Mouse (Mus musculus): ENCODE data around the gene Bcl6b.

The Bcl6b gene

DNA sequence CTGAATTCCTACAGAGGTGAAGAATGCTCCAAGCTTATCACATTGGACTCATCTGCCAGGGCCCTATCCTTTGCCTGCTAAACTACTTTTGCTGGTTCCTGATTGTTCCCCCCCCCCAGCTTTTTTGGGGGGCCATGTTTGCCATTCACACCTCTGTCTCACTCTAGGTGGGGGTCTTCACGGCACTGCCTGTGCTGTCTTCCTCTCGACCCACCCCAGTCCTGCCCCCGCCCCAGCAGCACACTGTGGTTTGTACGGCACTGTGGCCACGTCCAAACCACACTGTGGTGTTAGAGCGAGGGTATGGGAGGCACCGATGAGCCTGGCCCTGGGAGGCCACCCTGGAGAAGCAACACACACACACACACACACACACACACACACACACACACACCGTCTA, 4.9 kb upstream of the Bcl6b start:
- in situ Hi-C loops (cut with MboI, MseI) = loop anchor here (5.0 to 25.0 kb wide), 2 partner anchors 83 to 1122 kb away; partner anchors contain the start of genes 9130213A22Rik and Hes7

DNA sequence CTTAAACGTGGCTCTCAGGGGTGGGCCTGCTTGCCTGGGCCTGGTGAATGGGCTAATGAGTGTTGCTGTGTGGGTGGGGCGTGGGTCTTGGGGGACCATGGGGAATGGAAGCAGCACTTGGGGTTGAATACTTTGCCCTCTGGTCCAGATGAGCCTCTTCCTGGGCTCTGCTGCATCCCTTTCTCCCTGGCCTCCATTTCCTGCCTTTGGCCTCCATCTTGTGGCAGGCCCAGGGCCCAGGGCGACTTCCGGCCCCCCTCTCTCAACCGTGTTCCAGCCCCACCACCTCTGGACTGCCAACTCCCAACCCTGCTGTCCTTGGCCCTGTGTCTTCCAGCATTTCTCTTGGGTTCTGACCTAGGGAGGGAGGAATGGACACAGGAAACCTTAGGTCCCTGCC, 4.4 kb upstream of the Bcl6b start:
- in situ Hi-C loops (cut with MboI, MseI) = loop anchor here (5.0 to 25.0 kb wide), 2 partner anchors 83 to 1122 kb away; partner anchors contain the start of genes 9130213A22Rik and Hes7

DNA sequence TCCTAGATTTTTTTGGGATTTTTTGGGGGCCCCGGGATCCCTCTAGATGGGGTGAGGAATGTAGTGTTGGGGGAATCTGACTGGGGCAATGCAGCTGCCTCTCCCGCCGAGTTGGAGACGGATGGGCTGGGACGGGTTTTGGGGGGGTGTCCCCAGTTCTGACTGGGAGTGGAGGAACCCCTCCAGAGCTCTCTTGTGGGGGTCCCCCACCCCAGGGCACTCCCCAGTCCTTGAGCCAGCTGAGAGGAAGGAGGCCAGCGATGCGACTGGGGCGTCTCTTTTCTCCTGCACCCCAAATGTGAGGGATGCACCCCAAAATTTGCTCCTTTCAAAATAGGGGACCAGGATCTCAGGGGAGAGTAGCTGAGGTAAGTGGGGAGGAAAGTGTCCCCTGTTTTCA, 3.4 kb upstream of the Bcl6b start:
- in situ Hi-C loops (cut with MboI, MseI) = loop anchor here (5.0 to 25.0 kb wide), 2 partner anchors 84 to 1121 kb away; partner anchors contain the start of genes 9130213A22Rik and Hes7

DNA sequence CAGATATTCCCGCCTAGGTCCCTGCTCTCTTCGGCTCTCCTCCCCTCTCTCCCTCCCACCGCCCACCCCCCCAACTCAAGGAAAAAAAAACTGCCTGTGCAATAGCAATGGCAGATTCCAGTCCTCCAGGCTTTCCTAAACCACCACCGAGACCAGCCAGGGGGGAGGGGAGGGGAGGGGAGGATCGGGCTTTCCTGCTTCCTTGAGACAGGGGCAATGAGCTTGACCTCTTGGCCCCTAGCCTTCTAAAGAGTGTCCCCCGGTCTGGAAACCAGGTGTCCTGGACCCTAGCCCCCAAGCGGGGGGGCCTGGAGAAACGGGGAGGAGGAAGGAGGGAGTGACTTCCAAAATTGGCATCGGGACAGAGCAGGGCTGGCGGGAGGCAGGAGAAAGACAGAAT, 2.9 kb upstream of the Bcl6b start:
- in situ Hi-C loops (cut with MboI, MseI) = loop anchor here (5.0 to 25.0 kb wide), 2 partner anchors 85 to 1120 kb away; partner anchors contain the start of genes 9130213A22Rik and Hes7

DNA sequence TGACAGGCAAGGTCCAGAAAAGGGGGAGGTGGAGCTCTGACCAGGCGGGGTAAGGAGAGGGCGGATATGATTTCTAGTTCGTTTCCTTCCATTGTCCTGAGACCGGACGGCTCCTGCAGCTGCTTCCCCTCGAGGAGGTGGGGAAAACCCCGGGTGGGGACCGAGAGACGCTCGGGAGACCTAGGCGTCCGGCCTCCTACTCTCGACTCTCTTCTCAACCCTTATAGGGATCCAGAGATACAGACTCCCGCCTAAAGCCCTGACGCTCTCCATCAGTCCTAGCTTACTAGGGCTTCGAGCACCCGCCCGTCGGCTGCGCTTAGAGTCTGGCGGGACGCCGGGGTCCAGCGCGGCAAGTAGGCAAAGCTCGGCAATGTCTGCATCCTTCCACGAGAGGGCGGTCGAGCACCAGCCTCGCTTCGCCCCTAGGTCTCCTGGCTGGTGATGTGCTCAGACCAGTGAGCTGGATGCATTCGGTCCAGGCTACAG, 685 bp upstream of the Bcl6b start:
- in situ Hi-C loops (cut with MboI, MseI) = loop anchor here (5.0 to 25.0 kb wide), 2 partner anchors 87 to 1118 kb away; partner anchors contain the start of genes 9130213A22Rik and Hes7

DNA sequence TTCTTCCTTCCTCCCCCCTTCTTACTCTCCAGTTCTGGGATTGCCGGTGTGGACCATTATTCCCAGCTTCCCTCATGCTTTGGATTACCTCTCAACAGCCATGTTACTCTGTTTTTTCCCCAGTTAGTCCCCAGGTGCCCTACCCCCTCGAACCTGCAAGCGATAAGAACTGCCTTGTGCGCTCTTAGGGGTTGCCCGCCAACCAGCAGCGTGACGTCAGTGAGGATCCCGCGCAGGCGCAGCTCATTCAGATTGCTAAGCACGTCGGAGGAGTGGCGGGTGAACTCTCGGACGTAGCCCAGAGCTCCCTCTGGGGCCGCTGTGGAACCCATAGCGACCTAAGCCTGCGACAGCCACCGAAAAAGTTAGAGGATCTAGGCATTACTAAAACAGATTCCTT, 770 bp downstream of the Bcl6b start:
- in situ Hi-C loops (cut with MboI, MseI) = loop anchor here (25.0 kb wide), 1 partner anchor 1117 kb away; the partner anchor contains the start of genes 9130213A22Rik and Hes7

DNA sequence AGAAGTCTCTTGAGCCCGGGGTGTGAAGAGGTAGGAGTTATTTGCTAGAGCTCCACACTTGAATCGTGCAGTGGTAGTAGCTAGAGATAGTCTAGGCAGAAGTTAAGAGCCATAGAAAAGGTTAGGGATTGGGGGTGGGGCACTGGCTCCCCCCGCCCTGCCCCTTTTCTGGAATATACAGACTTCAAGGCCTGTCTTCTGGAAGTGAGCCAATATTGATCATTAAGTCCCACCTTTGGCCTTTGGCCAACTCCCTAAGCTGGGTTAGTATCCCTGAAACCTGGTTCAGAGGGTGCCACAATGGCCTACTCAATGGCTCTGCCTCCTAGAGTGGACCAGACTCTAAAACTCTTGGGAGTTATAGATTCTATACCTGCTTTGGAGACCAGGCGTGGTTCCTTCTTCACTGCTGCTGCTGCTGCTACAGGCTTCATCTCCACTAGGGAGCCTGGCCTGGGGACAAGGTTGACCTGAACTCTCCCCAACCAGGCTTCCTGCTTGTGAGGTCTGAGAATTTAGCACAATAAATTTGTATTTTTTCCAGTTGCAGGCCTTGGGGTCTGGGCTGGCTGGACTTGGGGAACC, 1.8 kb downstream of the Bcl6b start:
- in situ Hi-C loops (cut with MboI, MseI) = loop anchor here (25.0 kb wide), 1 partner anchor 1115 kb away; the partner anchor contains the start of genes 9130213A22Rik and Hes7

DNA sequence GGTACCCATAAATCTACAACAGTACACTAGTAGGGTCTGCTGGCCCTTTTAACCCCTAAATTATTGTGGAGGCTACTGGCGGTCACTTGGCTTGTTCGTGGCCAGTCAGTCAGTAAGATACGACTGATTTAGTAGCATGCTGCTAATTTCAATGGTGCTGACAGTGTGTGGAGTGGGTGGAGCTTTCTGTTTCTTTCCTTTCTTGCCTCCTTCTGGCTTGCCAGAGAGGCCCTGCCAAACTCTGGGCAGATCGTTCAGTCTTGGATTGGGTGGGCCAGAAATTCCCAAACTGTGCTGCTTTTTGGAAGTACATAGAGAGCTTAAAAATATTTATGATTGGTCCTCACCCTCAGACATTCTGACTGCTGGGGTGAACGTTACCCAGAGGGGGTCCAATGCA, 2.5 kb downstream of the Bcl6b start:
- in situ Hi-C loops (cut with MboI, MseI) = loop anchor here (25.0 kb wide), 1 partner anchor 1115 kb away; the partner anchor contains the start of genes 9130213A22Rik and Hes7

DNA sequence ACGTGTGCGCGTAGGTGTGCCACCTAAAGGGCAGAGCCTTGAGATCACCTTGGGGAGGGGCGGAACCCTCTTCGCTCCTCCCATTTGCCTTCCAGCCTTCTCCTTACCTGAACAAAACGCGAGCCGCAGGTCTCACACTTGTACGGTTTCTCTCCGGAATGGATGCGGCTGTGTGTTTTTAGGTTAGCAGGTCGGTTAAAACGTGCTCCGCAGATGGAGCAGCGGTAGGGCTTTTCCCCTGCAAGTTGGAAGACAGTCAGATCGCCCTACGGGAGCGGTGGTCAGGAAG, 3.1 kb downstream of the Bcl6b start:
- in situ Hi-C loops (cut with MboI, MseI) = loop anchor here (25.0 kb wide), 1 partner anchor 1114 kb away; the partner anchor contains the start of genes 9130213A22Rik and Hes7

DNA sequence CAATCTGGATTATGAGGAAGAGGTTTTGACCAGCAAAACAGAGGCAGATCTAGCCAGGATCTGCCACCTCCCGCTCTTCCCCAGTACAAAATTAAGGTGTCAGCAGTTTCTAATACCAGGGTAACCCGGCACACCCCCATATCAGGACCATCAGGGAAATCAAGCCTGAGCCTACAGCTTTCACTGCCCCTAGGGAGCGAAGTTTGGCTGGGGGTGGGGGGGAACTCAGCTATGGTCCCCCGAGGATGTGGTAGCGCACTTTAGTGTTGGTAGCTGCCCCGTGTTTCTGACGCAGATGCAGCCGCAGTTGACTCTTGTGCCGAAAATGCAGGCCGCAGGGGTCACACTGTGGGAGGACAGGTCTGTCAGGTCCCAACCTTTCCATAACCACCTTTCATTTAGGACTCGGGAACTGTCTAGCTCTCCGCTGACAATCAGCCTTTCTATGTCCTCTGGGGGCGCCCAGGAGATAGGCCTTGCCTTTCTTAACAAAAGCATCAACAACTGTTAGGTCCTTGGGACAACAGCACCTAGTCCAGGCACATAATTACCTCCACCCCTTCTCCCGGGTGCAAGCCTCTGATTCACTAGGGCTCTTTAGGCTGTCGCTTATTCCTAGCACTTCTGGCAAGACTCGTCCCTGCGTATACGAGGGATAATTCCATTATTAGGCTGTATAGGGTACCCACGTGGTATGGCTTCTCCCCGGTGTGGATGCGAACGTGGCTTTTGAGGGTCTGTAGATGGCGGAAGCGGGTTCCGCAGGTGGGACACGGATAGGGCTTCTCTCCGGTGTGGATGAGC, 3.6 kb downstream of the Bcl6b start:
- in situ Hi-C loops (cut with MboI, MseI) = loop anchor here (25.0 kb wide), 1 partner anchor 1114 kb away; the partner anchor contains the start of genes 9130213A22Rik and Hes7

DNA sequence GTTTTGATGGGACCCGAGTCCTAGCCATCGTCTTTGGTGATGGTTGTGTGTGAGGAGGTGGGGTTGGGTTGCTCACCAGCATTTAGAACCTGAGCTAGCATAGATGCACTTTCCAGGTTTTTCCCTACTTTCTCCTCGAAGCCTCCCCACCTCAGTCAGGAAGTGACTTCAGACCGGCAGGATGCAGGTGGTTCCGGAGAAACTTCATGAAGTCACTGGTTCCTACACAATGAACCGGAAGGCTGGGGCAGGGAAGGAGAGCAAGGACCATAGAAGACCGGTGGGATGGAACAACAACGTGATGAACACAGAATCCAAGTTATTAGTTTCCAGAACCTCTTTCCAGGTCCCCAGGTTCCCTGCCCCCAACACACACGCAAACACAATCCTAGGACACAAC, 5.9 kb downstream of the Bcl6b start:
- in situ Hi-C loops (cut with MboI, MseI) = no loop called here

DNA sequence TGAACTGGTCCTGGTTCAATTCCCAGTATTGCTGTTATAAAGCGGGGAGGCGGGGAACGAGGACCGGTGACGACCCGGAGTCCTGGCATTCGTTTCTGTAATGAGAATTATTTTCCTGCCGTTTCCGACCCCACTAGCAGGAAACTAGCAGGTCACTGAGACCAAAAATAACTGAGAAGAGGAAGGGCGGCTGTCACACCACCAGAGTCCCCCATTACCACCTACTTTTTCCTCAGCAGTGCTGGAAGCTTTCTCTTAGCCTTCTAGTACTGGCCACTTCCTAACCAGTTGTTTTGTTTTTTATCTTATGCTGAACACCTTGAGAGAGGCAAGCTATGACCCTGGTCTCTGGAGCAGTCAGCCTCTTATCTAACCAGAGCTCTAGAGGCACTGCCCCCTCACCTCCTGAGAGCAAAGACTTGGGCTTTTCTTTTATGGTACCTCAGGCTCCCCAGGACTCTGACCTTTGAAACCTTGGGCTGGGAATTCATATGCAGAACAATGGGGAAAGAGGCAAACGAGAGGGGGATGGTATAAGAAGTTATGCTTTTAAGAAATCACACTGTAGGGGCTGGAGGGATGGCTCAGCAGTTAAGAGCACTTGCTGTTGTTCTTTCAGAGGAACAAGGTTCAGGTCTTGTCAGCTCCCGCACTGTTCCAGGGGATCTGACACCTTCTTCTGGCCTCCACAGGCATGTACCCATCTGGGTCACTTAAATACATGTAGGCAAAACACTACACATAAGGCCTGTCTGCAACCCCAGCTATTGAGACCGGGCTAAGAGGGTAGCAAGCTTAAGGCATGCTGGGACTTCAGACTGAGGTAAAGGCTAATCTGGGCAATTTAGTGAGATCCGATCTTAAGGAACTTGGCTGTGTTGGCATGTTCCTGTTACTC, 7.7 kb downstream of the Bcl6b start:
- in situ Hi-C loops (cut with MboI, MseI) = no loop called here

DNA sequence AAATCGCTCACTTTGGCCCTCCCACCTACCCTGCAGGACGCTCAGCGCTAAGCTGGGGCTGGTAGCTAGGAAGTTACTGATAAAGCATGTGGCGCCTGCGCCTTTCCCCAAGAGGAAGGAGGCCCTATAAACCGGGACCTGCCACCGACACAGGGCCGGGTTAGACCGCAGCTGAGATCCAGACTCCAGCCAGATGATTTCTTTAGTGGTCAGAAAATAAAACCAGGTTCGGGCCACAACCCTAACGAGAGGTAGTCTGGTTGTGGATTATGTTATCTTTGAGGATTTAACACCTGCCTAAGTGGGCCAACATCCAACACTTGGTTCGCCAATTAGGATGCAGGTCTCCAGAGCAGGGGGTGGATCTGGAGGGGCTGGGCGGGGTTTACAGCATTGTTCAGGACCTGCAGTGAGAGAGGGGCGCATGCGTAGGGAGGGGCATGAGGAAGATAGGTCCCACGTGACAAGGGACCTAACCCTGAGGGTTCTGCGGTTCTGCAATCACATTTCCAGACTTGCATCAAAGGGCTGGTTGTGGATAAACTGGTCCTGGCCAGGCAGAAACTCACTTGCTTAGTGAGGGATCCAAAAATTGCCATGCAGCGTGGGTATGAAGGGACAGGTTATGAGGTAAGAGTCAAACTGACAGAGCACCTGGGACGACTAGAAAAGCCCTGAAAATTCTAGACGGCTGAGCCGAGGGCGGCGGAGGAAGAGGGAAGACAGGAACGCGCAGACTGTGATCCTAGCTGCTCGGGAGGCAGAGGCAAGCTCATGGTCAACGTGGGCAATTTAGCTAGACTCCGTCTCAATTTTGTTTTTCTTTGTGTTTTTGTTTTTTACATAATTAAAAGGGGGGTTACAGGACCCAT, 8.6 kb downstream of the Bcl6b start, which contains the start of gene Slc16a13:
TSS of gene Slc16a13 (minus strand) at position 334 of the 872 bp plus-strand sequence.
- in situ Hi-C loops (cut with MboI, MseI) = no loop called here

DNA sequence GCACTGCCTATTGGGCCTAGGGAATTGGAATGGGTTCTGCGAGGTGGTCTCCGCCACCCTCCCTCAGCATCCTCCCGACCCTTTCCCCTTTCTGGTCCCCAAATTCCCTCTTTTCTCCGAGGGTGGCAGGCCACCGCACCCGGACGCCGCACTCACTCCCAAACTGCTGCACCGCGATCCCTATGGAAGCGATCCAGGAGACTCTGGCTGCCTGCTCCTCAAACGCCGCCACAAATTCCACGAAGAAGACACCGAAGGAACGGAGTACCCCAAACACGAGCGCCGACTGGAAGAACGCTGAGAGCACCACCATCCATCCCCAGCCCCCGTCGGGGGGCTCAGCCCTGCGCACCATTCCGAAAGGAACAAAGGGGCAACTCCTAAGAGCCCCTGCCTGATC, 9.3 kb downstream of the Bcl6b start:
- in situ Hi-C loops (cut with MboI, MseI) = no loop called here

DNA sequence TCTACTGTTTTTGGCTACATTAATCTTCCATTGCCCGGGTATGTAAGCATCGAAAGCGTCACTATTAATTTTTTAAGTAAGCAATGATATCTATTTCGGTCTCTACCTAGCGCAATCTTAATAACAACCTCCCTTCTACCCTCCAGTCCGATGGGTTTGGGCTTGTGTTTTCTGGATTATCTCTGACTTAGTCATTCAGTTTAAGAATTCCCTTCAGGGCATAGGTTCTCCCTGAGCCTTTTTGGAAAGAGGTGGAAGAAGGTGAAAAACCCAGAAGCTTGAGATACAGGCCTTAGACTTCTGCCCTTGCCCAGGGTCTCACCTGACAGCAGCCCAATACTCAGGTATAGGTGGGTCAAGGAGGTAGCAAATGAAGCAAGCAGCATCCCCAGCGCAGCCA, 9.7 kb downstream of the Bcl6b start:
- in situ Hi-C loops (cut with MboI, MseI) = no loop called here

DNA sequence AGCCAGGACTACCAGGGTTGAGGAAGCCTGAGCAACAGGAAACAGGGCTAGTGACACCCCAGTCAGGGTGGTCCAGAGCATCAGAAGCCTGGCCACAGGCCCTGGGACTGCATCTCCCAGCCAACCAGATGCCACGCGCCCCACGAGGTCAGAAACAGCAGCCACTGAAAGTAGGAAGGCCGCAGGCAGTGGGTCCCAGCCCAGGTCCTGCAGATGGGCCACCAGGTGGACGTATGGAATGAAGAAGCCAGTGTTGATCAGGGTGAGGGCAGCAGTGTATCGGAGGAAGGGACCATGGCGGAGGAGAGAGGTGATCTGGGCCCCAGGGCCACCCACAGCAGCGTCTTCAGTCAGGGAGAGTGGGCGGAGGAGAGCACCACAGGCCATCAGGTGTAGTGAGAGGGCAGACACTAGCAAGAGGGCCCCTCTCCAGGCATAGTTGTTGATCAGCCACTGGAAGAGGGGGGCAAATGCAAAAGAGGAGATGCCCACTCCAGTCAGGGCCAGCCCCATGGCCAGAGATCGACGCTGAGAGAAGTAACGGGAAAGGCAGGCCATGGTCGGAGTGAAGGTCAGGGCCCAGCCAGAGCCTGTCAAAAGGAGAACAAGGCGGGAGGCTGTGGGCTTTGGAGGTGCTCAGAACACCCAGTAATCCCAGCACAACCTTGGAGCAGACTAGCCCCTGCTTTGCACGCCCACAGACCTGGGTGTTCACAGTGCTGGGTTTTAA, 10.7 kb downstream of the Bcl6b start:
- in situ Hi-C loops (cut with MboI, MseI) = no loop called here

DNA sequence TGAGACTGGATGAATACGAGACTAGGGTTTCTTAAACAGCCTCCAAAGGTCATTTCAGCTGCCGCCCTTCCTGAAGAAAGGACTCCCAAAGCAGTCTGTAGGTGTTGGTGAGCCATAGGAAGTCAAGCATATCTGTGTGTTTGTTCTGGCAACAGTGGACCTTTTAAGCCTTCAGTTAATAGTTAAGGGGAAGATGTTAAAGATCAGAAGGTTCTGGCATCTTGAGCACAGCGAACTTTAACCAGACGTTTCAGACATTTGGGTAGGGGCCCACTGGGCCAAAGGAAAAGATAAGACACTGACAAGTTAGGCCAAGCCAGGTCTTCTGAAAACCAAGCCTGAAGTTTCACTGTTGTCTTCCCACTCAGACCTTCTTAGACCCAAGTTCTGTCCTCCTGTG, 11.6 kb downstream of the Bcl6b start:
- in situ Hi-C loops (cut with MboI, MseI) = no loop called here

DNA sequence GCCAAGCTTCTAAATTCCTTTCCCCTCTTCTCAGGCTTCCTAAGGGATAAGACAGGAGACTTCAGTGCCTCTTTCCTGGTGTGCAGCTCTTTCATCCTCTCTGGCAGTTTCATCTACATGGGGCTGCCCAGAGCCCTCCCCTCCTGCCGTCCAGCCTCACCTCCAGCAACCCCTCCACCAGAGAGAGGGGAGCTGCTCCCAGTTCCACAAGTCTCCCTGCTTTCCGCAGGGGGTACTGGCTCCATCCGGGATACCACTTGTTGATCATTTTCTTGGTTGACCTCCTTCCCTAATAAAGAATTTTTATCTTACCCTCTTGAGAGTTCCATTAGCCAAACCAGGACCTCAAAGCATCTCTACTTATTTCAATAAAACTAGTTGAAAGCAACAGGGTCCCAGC, 13.5 kb downstream of the Bcl6b start:
- in situ Hi-C loops (cut with MboI, MseI) = no loop called here

DNA sequence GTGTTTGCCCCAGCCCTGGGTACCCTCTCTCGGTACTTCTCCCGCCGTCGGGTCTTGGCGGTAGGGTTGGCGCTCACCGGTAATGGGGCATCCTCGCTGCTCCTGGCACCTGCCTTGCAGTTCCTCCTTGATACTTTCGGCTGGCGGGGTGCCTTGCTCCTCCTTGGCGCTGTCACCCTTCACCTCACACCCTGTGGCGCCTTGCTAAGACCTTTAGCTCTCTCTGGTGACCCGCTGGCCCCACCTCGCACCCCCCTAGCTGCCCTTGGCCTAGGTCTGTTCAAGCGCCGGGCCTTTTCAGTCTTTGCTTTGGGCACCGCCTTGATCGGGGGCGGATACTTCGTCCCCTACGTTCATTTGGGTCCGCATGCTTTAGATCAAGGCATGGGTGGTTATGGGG, 14.3 kb downstream of the Bcl6b start:
- in situ Hi-C loops (cut with MboI, MseI) = no loop called here

DNA sequence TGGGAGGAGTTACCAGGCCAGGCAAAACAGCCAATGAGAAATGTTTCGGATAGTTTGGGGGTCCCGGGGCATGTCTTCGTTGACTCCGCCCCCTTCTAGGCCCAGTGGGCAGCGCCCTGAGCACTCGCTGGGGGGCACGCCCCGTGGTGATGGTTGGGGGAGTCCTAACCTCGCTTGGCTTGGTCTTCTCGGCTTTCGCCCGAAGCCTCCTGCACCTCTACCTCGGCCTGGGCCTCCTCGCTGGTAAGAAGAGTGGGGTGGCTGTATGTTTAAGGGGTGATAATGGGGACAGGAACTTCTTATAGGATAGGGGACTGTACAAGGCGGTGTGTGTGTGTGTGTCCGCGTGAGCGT, 14.8 kb downstream of the Bcl6b start:
- in situ Hi-C loops (cut with MboI, MseI) = no loop called here

Measured in T-helper 1 cell (primary cell).